In the genomic region with DNA sequence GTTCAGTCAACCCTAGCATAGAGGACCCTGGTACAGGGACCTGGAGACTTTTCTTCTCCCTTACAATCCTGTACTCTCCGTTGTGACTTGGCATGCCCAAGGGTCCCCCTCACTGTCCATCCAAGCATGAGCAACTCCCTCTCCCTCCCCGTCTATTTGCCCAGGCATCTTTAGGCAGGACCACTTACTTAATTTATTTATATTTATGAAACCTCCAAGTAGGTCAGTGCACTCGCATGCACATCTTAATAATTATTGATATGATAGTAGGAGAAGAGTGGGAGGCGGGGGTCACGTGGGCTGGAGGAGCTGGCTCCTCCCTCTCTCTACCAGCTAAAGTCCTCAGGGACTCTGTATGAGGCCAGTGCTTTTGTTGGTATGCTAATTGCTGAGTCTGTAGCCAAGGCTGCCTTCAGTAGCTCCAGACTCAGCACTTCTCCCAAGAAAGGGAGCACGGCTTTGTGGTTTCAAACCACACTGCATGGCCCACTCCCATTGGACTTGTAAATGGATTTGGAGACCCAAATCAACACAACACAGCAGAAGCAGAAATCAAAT, we compare ENCODE assay signal across 14 mouse cellular contexts.
DNase-seq lines count a peak whose midpoint lies in the region; ATAC-seq and TF ChIP-seq lines count a peak whose summit lies in the region.
"Had no signal": no experiment of that assay in that cellular context is flagged by ENCODE, and none has a peak within 500 bp of the region (broad histone marks: within the 10 kb centered on the region; RNA-seq: fewer than 3 reads in every experiment).

No protein-coding gene starts in this region.

- TF ChIP-seq RAD21 in CH12.LX (IDR thresholded peaks at IDR 0.05; ENCODE audit: low read depth, low read length): no peak

- peaks cover 78% of the 10 kb centered on the region for H3K27me3 ChIP-seq in CH12.LX (replicated peaks)
- H3K27me3 ChIP-seq in embryonic facial prominence, embryonic 14.5 days (replicated peaks; ENCODE audit: control insufficient read depth, insufficient read depth, low read length): no peaks in the 10 kb centered on the region
- H3K27me3 ChIP-seq in hindbrain, embryonic 12.5 days: no peaks in the 10 kb centered on the region
- H3K27me3 ChIP-seq in midbrain, embryonic 16.5 days (ENCODE audit: control insufficient read depth, insufficient read depth, low read depth, low read length): no peaks in the 10 kb centered on the region
- no peaks in the 10 kb centered on the region for H3K27me3 ChIP-seq in kidney, embryonic 16.5 days (ENCODE audit: insufficient read depth, low read length)
- H3K27me3 ChIP-seq: embryonic facial prominence, embryonic 12.5 days had no signal

- no peak for TF ChIP-seq POLR2A in CH12.LX (IDR thresholded peaks at IDR 0.05; ENCODE audit: low read depth, low read length)

- no peak overlapping the region for H3K27ac ChIP-seq in CH12.LX (ENCODE audit: insufficient read depth, low read depth)
- no peak overlapping the region for H3K27ac ChIP-seq in embryonic facial prominence, embryonic 14.5 days (replicated peaks; ENCODE audit: low read depth, low read length)
- peak overlapping the region; percentile 64 for H3K27ac ChIP-seq in hindbrain, embryonic 12.5 days
- H3K27ac ChIP-seq in midbrain, embryonic 16.5 days (ENCODE audit: low read length): no peak overlapping the region; the same call in 1 of the 2 replicates
- H3K27ac ChIP-seq in kidney, embryonic 16.5 days (ENCODE audit: low read length): no peak overlapping the region
- H3K27ac ChIP-seq: embryonic facial prominence, embryonic 12.5 days; kidney, postnatal 0 days had no signal

- H3K4me2 ChIP-seq in CH12.LX (ENCODE audit: insufficient read depth, low read depth, poor library complexity, severe bottlenecking): no peak overlapping the region
- H3K4me2 ChIP-seq in embryonic facial prominence, embryonic 14.5 days (ENCODE audit: low read depth, low read length): no peak overlapping the region
- H3K4me2 ChIP-seq in hindbrain, embryonic 12.5 days (replicated peaks): no peak overlapping the region
- H3K4me2 ChIP-seq in midbrain, embryonic 16.5 days (ENCODE audit: low read length): no peak overlapping the region
- no peak overlapping the region for H3K4me2 ChIP-seq in kidney, embryonic 16.5 days (replicated peaks; ENCODE audit: low read depth, low read length)
- H3K4me2 ChIP-seq: embryonic facial prominence, embryonic 12.5 days; heart, embryonic 12.5 days had no signal

- H3K4me3 ChIP-seq in CH12.LX (replicated peaks in 1 of 3; ENCODE audit: low read depth in 2 of 3, low read length in 2 of 3, poor library complexity in 1 of 3): no peak overlapping the region
- no peak overlapping the region for H3K4me3 ChIP-seq in embryonic facial prominence, embryonic 14.5 days (ENCODE audit: low read depth, low read length)
- no peak overlapping the region for H3K4me3 ChIP-seq in hindbrain, embryonic 12.5 days
- no peak overlapping the region for H3K4me3 ChIP-seq in midbrain, embryonic 16.5 days (ENCODE audit: low read depth, low read length)
- no peak overlapping the region for H3K4me3 ChIP-seq in kidney, embryonic 16.5 days (ENCODE audit: low read length)
- H3K4me3 ChIP-seq: embryonic facial prominence, embryonic 12.5 days; heart, embryonic 12.5 days had no signal

- no peaks in the 10 kb centered on the region for H3K36me3 ChIP-seq in CH12.LX (replicated peaks in 1 of 2; ENCODE audit: control insufficient read depth in 1 of 2, insufficient read depth in 1 of 2, low read length in 1 of 2)
- H3K36me3 ChIP-seq in embryonic facial prominence, embryonic 14.5 days (ENCODE audit: control insufficient read depth, insufficient read depth, low read length): no peaks in the 10 kb centered on the region
- H3K36me3 ChIP-seq in hindbrain, embryonic 12.5 days: no peaks in the 10 kb centered on the region
- no peaks in the 10 kb centered on the region for H3K36me3 ChIP-seq in midbrain, embryonic 16.5 days (ENCODE audit: control insufficient read depth, insufficient read depth, low read length)
- no peaks in the 10 kb centered on the region for H3K36me3 ChIP-seq in kidney, embryonic 16.5 days (ENCODE audit: insufficient read depth, low read length)
- H3K36me3 ChIP-seq: embryonic facial prominence, embryonic 12.5 days; heart, embryonic 12.5 days had no signal

- DNase-seq in CH12.LX (ENCODE audit: extremely low read depth): no peak
- DNase-seq in embryonic facial prominence, embryonic 14.5 days (ENCODE audit: low spot score): peak; percentile 61
- no peak for DNase-seq in lung, postnatal 36 days
- DNase-seq in frontal cortex, postnatal 36 days (ENCODE audit: low spot score in 2 of 2): no peak
- DNase-seq: adrenal gland, postnatal 10 days; liver; thymus, postnatal 36 days had no signal

- in situ Hi-C loops in CH12.LX (cut with MboI; ENCODE audit: low pct_ligation_motif_present, low pct_unique_long_range_greater_than_20kb, low sequenced_read_pairs): no loop called here

- peaks cover 7% of the 10 kb centered on the region for H3K9me3 ChIP-seq in CH12.LX (replicated peaks; ENCODE audit: low read length)
- H3K9me3 ChIP-seq in embryonic facial prominence, embryonic 14.5 days (ENCODE audit: control insufficient read depth, low read length): no peaks in the 10 kb centered on the region
- H3K9me3 ChIP-seq in hindbrain, embryonic 12.5 days (replicated peaks): no peaks in the 10 kb centered on the region
- H3K9me3 ChIP-seq in midbrain, embryonic 16.5 days (replicated peaks; ENCODE audit: control insufficient read depth, low read length, poor library complexity, severe bottlenecking): no peaks in the 10 kb centered on the region
- no peaks in the 10 kb centered on the region for H3K9me3 ChIP-seq in kidney, embryonic 16.5 days (ENCODE audit: low read length)
- H3K9me3 ChIP-seq: embryonic facial prominence, embryonic 12.5 days; heart, embryonic 12.5 days had no signal

- WGBS in embryonic facial prominence, embryonic 14.5 days: 52% methylated on average over 6 of the region's 6 CpGs
- WGBS in hindbrain, embryonic 12.5 days: 47% methylated on average over 6 of the region's 6 CpGs
- 35% methylated on average over 6 of the region's 6 CpGs for WGBS in midbrain, embryonic 16.5 days
- 59% methylated on average over 6 of the region's 6 CpGs for WGBS in kidney, embryonic 16.5 days

- TF ChIP-seq CTCF in CH12.LX (conservative IDR thresholded peaks at IDR 0.05 in 1 of 2, IDR thresholded peaks at IDR 0.05 in 1 of 2; ENCODE audit: low read depth in 2 of 2, low read length in 2 of 2): no peak

- dilution Hi-C loops in CH12.LX (cut with MboI; ENCODE audit: extremely low pct_ligation_motif_present, extremely low pct_unique_long_range_greater_than_20kb, low sequenced_read_pairs): no loop called here

- no peaks in the 10 kb centered on the region for H3K79me2 ChIP-seq in CH12.LX (replicated peaks; ENCODE audit: control insufficient read depth, extremely low read depth, insufficient read depth, poor library complexity, severe bottlenecking)

- peaks cover 11 to 24% of the 10 kb centered on the region in 2 experiments for H3K4me1 ChIP-seq in CH12.LX (ENCODE audit: control insufficient read depth in 1 of 2, insufficient read depth in 2 of 2)
- H3K4me1 ChIP-seq in embryonic facial prominence, embryonic 14.5 days (ENCODE audit: control insufficient read depth, insufficient read depth, low read length): no peaks in the 10 kb centered on the region
- peaks cover 20% of the 10 kb centered on the region for H3K4me1 ChIP-seq in hindbrain, embryonic 12.5 days
- peaks cover 20% of the 10 kb centered on the region for H3K4me1 ChIP-seq in midbrain, embryonic 16.5 days (ENCODE audit: control insufficient read depth, insufficient read depth, low read length)
- no peaks in the 10 kb centered on the region; the same call in 1 of the 2 replicates for H3K4me1 ChIP-seq in kidney, embryonic 16.5 days (ENCODE audit: insufficient read depth, low read length)
- H3K4me1 ChIP-seq: heart, embryonic 12.5 days had no signal

- ATAC-seq in embryonic facial prominence, embryonic 14.5 days (ENCODE audit: low read depth): peak; percentile 73
- peak; percentile 75 for ATAC-seq in hindbrain, embryonic 12.5 days (ENCODE audit: low FRiP score)
- peak; percentile 69; the same call in 1 of the 2 replicates for ATAC-seq in midbrain, embryonic 16.5 days
- no peak for ATAC-seq in kidney, embryonic 16.5 days (ENCODE audit: low FRiP score, low TSS enrichment)
- ATAC-seq: CD4-positive, CD25-positive, alpha-beta regulatory T cell, adult 4 months had no signal

- no peak for TF ChIP-seq EP300 in CH12.LX (IDR thresholded peaks at IDR 0.05; ENCODE audit: low read length)

- no peak overlapping the region for H3K9ac ChIP-seq in CH12.LX (ENCODE audit: insufficient read depth, low read depth)
- H3K9ac ChIP-seq in embryonic facial prominence, embryonic 14.5 days (ENCODE audit: low read depth, low read length): no peak overlapping the region
- H3K9ac ChIP-seq in hindbrain, embryonic 12.5 days: no peak overlapping the region
- no peak overlapping the region for H3K9ac ChIP-seq in midbrain, embryonic 16.5 days (ENCODE audit: low read depth, low read length)
- H3K9ac ChIP-seq in kidney, embryonic 16.5 days (replicated peaks; ENCODE audit: low read length): no peak overlapping the region
- H3K9ac ChIP-seq: embryonic facial prominence, embryonic 12.5 days; heart, embryonic 12.5 days had no signal

TF ChIP-seq in CH12.LX, 34 proteins besides CTCF, POLR2A, EP300 and RAD21:
- TF ChIP-seq SMC3 (IDR thresholded peaks at IDR 0.05; ENCODE audit: low read depth, low read length): no peak
- TF ChIP-seq USF1 (IDR thresholded peaks at IDR 0.05; ENCODE audit: low read depth, low read length): peak; percentile 49
- no peak for TF ChIP-seq ZC3H11A (IDR thresholded peaks at IDR 0.05; ENCODE audit: low read depth, low read length)
- TF ChIP-seq SIN3A (IDR thresholded peaks at IDR 0.05; ENCODE audit: low read length): no peak
- no peak for TF ChIP-seq ZNF384 (IDR thresholded peaks at IDR 0.05; ENCODE audit: low read depth, low read length)
- no peak for TF ChIP-seq UBTF (IDR thresholded peaks at IDR 0.05; ENCODE audit: low read depth, low read length)
- peak; percentile 22; the same call in 1 of the 2 replicates for TF ChIP-seq USF2 (conservative IDR thresholded peaks at IDR 0.05; ENCODE audit: low read depth, low read length)
- TF ChIP-seq HCFC1 (IDR thresholded peaks at IDR 0.05; ENCODE audit: low read depth, low read length): no peak
TF ChIP-seq in CH12.LX: peak in this region for 2.
